Mouse (Mus musculus): ENCODE measurements at regions not wholly inside any gene's neighbourhood (a gene's known extent, or its start where the extent isn't known, plus 50 kb on each side); places are given as distances from the start of the nearest gene placed in this dataset.

- no peak overlapping the region for H3K9ac ChIP-seq (ENCODE audit: low read depth, low read length)
- H3K4me2 ChIP-seq (ENCODE audit: low read length) = no peak overlapping the region
- H3K9me3 ChIP-seq (ENCODE audit: control insufficient read depth, low read length) = no peaks in the 10 kb centered on the region
- peak; percentile 45; the same call in 1 of the 2 replicates for ATAC-seq
- no peaks in the 10 kb centered on the region for H3K4me1 ChIP-seq (ENCODE audit: control insufficient read depth, insufficient read depth, low read depth, low read length)
- H3K27ac ChIP-seq (ENCODE audit: low read depth, low read length) = no peak overlapping the region
- 53% methylated on average over 4 of the region's 4 CpGs for WGBS
- H3K27me3 ChIP-seq (replicated peaks; ENCODE audit: control insufficient read depth, insufficient read depth, low read length) = no peaks in the 10 kb centered on the region
- H3K4me3 ChIP-seq (ENCODE audit: low read length) = no peak overlapping the region
- no peaks in the 10 kb centered on the region for H3K36me3 ChIP-seq (ENCODE audit: control insufficient read depth, insufficient read depth, low read length)
Measured at GRCm38 (mm10) chr6:148539207-148539960, 95.2 kb upstream of the Tmtc1 start.

DNA sequence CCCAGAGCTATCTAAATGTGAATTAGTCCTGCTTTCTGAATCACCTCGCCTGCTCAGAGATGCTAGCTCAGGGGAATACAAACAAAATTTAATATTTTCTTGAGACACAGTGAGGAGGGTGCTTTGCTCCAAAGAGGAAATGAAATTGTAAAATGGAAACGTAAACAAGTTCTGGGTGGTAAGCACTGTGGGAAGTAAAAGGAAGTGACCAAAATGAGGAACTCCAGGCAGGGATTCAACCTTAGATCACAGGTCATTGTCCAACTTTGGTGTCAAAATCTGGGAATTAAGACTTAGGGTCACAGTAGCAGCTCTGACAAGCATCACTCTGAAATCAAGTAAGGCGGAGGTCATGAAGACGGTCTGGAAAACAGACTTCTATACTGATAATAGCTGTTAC lies 90.2 kb upstream of the Tmtc1 start:
- 85% methylated on average over 4 of the region's 4 CpGs for WGBS
- ATAC-seq = no peak
- Histone ChIP-seq H3K4me2 (ENCODE audit: low read length) (no peak overlapping the region), H3K27ac (ENCODE audit: low read depth, low read length) (no peak overlapping the region), H3K4me3 (ENCODE audit: low read length) (no peak overlapping the region), H3K9ac (ENCODE audit: low read depth, low read length) (no peak overlapping the region), H3K36me3 (ENCODE audit: control insufficient read depth, insufficient read depth, low read length) (no peaks in the 10 kb centered on the region), H3K9me3 (ENCODE audit: control insufficient read depth, low read length) (no peaks in the 10 kb centered on the region), H3K27me3 (replicated peaks; ENCODE audit: control insufficient read depth, insufficient read depth, low read length) (no peaks in the 10 kb centered on the region), H3K4me1 (ENCODE audit: control insufficient read depth, insufficient read depth, low read depth, low read length) (no peaks in the 10 kb centered on the region)

- Histone ChIP-seq H3K9ac (ENCODE audit: low read depth, low read length) (no peak overlapping the region), H3K27me3 (replicated peaks; ENCODE audit: control insufficient read depth, insufficient read depth, low read length) (no peaks in the 10 kb centered on the region), H3K27ac (ENCODE audit: low read depth, low read length) (no peak overlapping the region), H3K4me2 (ENCODE audit: low read length) (no peak overlapping the region), H3K36me3 (ENCODE audit: control insufficient read depth, insufficient read depth, low read length) (no peaks in the 10 kb centered on the region), H3K4me1 (ENCODE audit: control insufficient read depth, insufficient read depth, low read depth, low read length) (no peaks in the 10 kb centered on the region), H3K9me3 (ENCODE audit: control insufficient read depth, low read length) (no peaks in the 10 kb centered on the region), H3K4me3 (ENCODE audit: low read length) (no peak overlapping the region)
- ATAC-seq = peak; percentile 67
- 86% methylated on average over 1 of the region's 1 CpGs for WGBS
Measured at GRCm38 (mm10) chr6:148531068-148531467, 86.9 kb upstream of the Tmtc1 start.

DNA sequence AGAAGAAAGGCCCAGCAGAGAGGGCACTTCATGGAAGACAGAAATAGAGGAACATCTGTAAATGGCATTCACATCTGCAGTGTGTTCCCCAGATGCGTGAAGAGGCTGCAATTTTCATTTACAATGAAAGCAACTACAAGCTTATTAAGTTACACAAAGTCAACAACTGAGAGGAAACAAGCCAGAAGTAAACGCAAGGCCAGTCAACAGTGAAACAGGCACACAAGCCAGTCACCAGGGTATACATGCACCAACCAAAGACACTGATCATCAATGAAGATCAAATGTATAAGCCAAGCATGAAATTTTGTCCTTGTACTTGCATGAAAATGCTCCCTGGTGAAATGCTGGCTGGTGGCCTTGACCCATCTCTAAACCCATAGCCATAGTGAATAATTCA lies 84.4 kb upstream of the Tmtc1 start:
- Histone ChIP-seq H3K27ac (ENCODE audit: low read depth, low read length) (no peak overlapping the region), H3K9ac (ENCODE audit: low read depth, low read length) (no peak overlapping the region), H3K9me3 (ENCODE audit: control insufficient read depth, low read length) (no peaks in the 10 kb centered on the region), H3K4me1 (ENCODE audit: control insufficient read depth, insufficient read depth, low read depth, low read length) (no peaks in the 10 kb centered on the region), H3K27me3 (replicated peaks; ENCODE audit: control insufficient read depth, insufficient read depth, low read length) (no peaks in the 10 kb centered on the region), H3K4me2 (ENCODE audit: low read length) (no peak overlapping the region), H3K36me3 (ENCODE audit: control insufficient read depth, insufficient read depth, low read length) (no peaks in the 10 kb centered on the region), H3K4me3 (ENCODE audit: low read length) (no peak overlapping the region)
- 85% methylated on average over 2 of the region's 2 CpGs for WGBS
- ATAC-seq = no peak

GRCm38 (mm10) chr6:148522893-148523292 lies 78.7 kb upstream of the Tmtc1 start:
- Histone ChIP-seq H3K9ac (ENCODE audit: low read depth, low read length) (no peak overlapping the region), H3K27me3 (replicated peaks; ENCODE audit: control insufficient read depth, insufficient read depth, low read length) (no peaks in the 10 kb centered on the region), H3K9me3 (ENCODE audit: control insufficient read depth, low read length) (no peaks in the 10 kb centered on the region), H3K4me2 (ENCODE audit: low read length) (no peak overlapping the region), H3K36me3 (ENCODE audit: control insufficient read depth, insufficient read depth, low read length) (no peaks in the 10 kb centered on the region), H3K27ac (ENCODE audit: low read depth, low read length) (no peak overlapping the region), H3K4me1 (ENCODE audit: control insufficient read depth, insufficient read depth, low read depth, low read length) (no peaks in the 10 kb centered on the region), H3K4me3 (ENCODE audit: low read length) (no peak overlapping the region)
- WGBS = 85% methylated on average over 1 of the region's 1 CpGs
- no peak for ATAC-seq

DNA sequence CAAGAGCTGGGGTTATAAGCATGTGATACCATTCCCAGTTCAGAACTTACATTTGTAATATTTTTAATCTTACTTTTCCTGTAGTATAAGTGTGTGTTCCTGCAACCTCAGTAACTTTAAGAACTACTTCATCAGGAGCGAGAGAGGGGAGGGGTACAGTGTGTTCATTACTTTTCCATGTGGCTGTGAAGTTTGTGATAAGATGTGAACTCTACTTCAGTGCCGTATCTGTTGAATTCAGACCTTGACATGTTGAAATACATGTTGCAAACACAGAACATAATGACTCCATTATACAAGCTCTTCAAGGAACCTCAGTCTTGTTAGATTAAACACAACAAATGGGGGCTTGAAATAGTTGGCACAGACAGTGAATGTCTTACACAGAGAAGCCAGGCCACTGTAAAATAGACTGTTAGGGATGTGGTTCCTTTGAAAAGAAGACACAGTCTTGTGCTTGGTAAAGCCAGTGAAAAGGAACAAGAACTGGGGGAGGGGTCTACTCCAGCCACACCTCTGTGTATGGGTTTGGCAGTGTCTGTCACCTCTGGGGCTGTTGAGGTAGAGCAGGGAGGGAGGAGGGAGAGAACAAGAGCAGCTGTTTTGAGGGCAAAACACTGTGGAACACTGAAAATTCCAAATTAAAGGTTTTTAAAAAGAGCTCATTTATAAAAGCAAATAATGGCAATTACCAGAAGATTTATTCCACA lies 73.5 kb upstream of the Tmtc1 start:
- 77% methylated on average over 2 of the region's 2 CpGs for WGBS
- H3K4me3 ChIP-seq (ENCODE audit: low read length) = no peak overlapping the region
- no peaks in the 10 kb centered on the region for H3K27me3 ChIP-seq (replicated peaks; ENCODE audit: control insufficient read depth, insufficient read depth, low read length)
- H3K36me3 ChIP-seq (ENCODE audit: control insufficient read depth, insufficient read depth, low read length) = no peaks in the 10 kb centered on the region
- no peak for ATAC-seq
- H3K4me2 ChIP-seq (ENCODE audit: low read length) = no peak overlapping the region
- H3K9ac ChIP-seq (ENCODE audit: low read depth, low read length) = no peak overlapping the region
- H3K4me1 ChIP-seq (ENCODE audit: control insufficient read depth, insufficient read depth, low read depth, low read length) = no peaks in the 10 kb centered on the region
- H3K9me3 ChIP-seq (ENCODE audit: control insufficient read depth, low read length) = no peaks in the 10 kb centered on the region
- H3K27ac ChIP-seq (ENCODE audit: low read depth, low read length) = no peak overlapping the region

- 76% methylated on average over 4 of the region's 4 CpGs for WGBS
- H3K9ac ChIP-seq (ENCODE audit: low read depth, low read length) = no peak overlapping the region
- H3K4me2 ChIP-seq (ENCODE audit: low read length) = no peak overlapping the region
- no peaks in the 10 kb centered on the region for H3K9me3 ChIP-seq (ENCODE audit: control insufficient read depth, low read length)
- no peak for ATAC-seq
- no peaks in the 10 kb centered on the region for H3K27me3 ChIP-seq (replicated peaks; ENCODE audit: control insufficient read depth, insufficient read depth, low read length)
- H3K4me1 ChIP-seq (ENCODE audit: control insufficient read depth, insufficient read depth, low read depth, low read length) = no peaks in the 10 kb centered on the region
- no peak overlapping the region for H3K4me3 ChIP-seq (ENCODE audit: low read length)
- no peak overlapping the region for H3K27ac ChIP-seq (ENCODE audit: low read depth, low read length)
- H3K36me3 ChIP-seq (ENCODE audit: control insufficient read depth, insufficient read depth, low read length) = no peaks in the 10 kb centered on the region
Measured at GRCm38 (mm10) chr6:148516654-148517053, 72.5 kb upstream of the Tmtc1 start.

- H3K4me3 ChIP-seq (ENCODE audit: low read length) = no peak overlapping the region
- no peaks in the 10 kb centered on the region for H3K36me3 ChIP-seq (ENCODE audit: control insufficient read depth, insufficient read depth, low read length)
- no peak overlapping the region for H3K4me2 ChIP-seq (ENCODE audit: low read length)
- 74% methylated on average over 6 of the region's 6 CpGs for WGBS
- no peaks in the 10 kb centered on the region for H3K4me1 ChIP-seq (ENCODE audit: control insufficient read depth, insufficient read depth, low read depth, low read length)
- 0 out of 2 replicates have a peak, but pooled peaks have one; percentile 42 for ATAC-seq
- no peak overlapping the region for H3K9ac ChIP-seq (ENCODE audit: low read depth, low read length)
- H3K27me3 ChIP-seq (replicated peaks; ENCODE audit: control insufficient read depth, insufficient read depth, low read length) = no peaks in the 10 kb centered on the region
- H3K27ac ChIP-seq (ENCODE audit: low read depth, low read length) = no peak overlapping the region
- no peaks in the 10 kb centered on the region for H3K9me3 ChIP-seq (ENCODE audit: control insufficient read depth, low read length)
Measured at GRCm38 (mm10) chr6:148515105-148515504, 70.9 kb upstream of the Tmtc1 start.

GRCm38 (mm10) chr6:148514645-148515044 lies 70.5 kb upstream of the Tmtc1 start:
- Histone ChIP-seq H3K9me3 (ENCODE audit: control insufficient read depth, low read length) (no peaks in the 10 kb centered on the region), H3K4me2 (ENCODE audit: low read length) (no peak overlapping the region), H3K4me3 (ENCODE audit: low read length) (no peak overlapping the region), H3K36me3 (ENCODE audit: control insufficient read depth, insufficient read depth, low read length) (no peaks in the 10 kb centered on the region), H3K4me1 (ENCODE audit: control insufficient read depth, insufficient read depth, low read depth, low read length) (no peaks in the 10 kb centered on the region), H3K27ac (ENCODE audit: low read depth, low read length) (no peak overlapping the region), H3K9ac (ENCODE audit: low read depth, low read length) (no peak overlapping the region), H3K27me3 (replicated peaks; ENCODE audit: control insufficient read depth, insufficient read depth, low read length) (no peaks in the 10 kb centered on the region)
- 0 out of 2 replicates have a peak, but pooled peaks have one; percentile 28 for ATAC-seq
- 94% methylated on average over 1 of the region's 1 CpGs for WGBS

Measured in hindbrain, embryonic 16.5 days (tissue).